Comparison of ENCODE assay signal across 8 mouse cellular contexts in the genomic region with DNA sequence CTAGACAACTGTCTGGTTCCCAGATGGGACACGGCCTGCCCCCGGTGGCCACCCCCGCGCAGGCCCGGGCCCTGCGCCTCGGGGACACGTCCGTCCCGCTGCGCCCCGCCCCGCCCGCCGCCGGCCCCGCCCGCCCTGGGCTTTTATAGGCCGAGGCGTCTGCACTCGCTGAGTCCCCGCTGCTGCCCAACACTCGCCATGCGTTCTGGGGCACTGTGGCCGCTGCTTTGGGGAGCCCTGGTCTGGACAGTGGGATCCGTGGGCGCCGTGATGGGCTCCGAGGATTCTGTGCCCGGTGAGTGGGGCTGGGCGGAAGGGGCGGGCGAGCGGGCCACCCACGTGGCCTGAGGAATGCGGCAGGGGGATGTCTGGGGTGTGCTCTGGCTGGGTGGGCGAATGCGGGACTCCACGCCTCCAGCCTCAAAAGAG. TPM values are rescaled to one million over a fixed set of nuclear protein-coding genes. Genes with fewer than 3 reads are reported as not detected.
DNase-seq lines count a peak whose midpoint lies in the region; ATAC-seq and TF ChIP-seq lines count a peak whose summit lies in the region.

A gene (plus strand): TSS at position 170 of the 429 bp plus-strand sequence.

- TF ChIP-seq POLR2A in testis, adult 2 months (IDR thresholded peaks at IDR 0.05; ENCODE audit: control insufficient read depth, low read depth, low read length): no peak

- H3K9me3 ChIP-seq in forebrain, embryonic 14.5 days (replicated peaks; ENCODE audit: control insufficient read depth, low read length): no peaks in the 10 kb centered on the region
- H3K9me3 ChIP-seq in midbrain, embryonic 15.5 days: no peaks in the 10 kb centered on the region

- peak within 1 kb of the TSS; percentile 17; the same call in 1 of the 2 replicates for H3K9ac ChIP-seq in forebrain, embryonic 14.5 days (ENCODE audit: low read length)
- no peak within 1 kb of the TSS for H3K9ac ChIP-seq in midbrain, embryonic 15.5 days

- no peaks in the 10 kb centered on the region for H3K36me3 ChIP-seq in testis, adult 2 months (ENCODE audit: control insufficient read depth, insufficient read depth, low read length)
- H3K36me3 ChIP-seq in forebrain, embryonic 14.5 days (ENCODE audit: control insufficient read depth, insufficient read depth, low read length): no peaks in the 10 kb centered on the region
- H3K36me3 ChIP-seq in midbrain, embryonic 15.5 days (replicated peaks): no peaks in the 10 kb centered on the region

- DNase-seq in testis, postnatal 14 days (ENCODE audit: low spot score): no peak
- no peak for DNase-seq in forebrain, embryonic 14.5 days (ENCODE audit: low spot score)
- peak; percentile 65 to 74 for DNase-seq in kidney, postnatal 4 days
- DNase-seq in layer of hippocampus, postnatal 25 days (ENCODE audit: extremely low spot score in 1 of 2, low spot score in 1 of 2): no peak
- DNase-seq in cerebellum, adult 9-10 months: no peak
- DNase-seq in layer of hippocampus, adult 2 months (ENCODE audit: low spot score in 2 of 2): no peak

- H3K4me2 ChIP-seq in forebrain, embryonic 14.5 days (ENCODE audit: low read length): peak within 1 kb of the TSS; percentile 44
- peak within 1 kb of the TSS; percentile 39 for H3K4me2 ChIP-seq in midbrain, embryonic 15.5 days

- no peaks in the 10 kb centered on the region for H3K27me3 ChIP-seq in testis, adult 2 months (ENCODE audit: control insufficient read depth, insufficient read depth, low read length)
- H3K27me3 ChIP-seq in forebrain, embryonic 14.5 days (replicated peaks; ENCODE audit: control insufficient read depth, insufficient read depth, low read length): peaks cover 37% of the 10 kb centered on the region
- H3K27me3 ChIP-seq in midbrain, embryonic 15.5 days (replicated peaks): peaks cover 41% of the 10 kb centered on the region

- TF ChIP-seq CTCF in testis, adult 2 months (IDR thresholded peaks at IDR 0.05; ENCODE audit: control insufficient read depth, insufficient read depth, insufficient replicate concordance, low read depth, low read length): no peak
- TF ChIP-seq CTCF in layer of hippocampus, adult 2 months (conservative IDR thresholded peaks at IDR 0.05): no peak

- no peak for ATAC-seq in forebrain, embryonic 14.5 days
- ATAC-seq in midbrain, embryonic 15.5 days (replicated peaks): no peak

- peak within 1 kb of the TSS; percentile 59 for H3K4me3 ChIP-seq in testis, adult 2 months (ENCODE audit: control insufficient read depth, low read depth, low read length)
- 0 out of 2 replicates have a peak within 1 kb of the TSS, but pooled peaks have one; percentile 1 for H3K4me3 ChIP-seq in forebrain, embryonic 14.5 days (ENCODE audit: low read depth, low read length)
- peak within 1 kb of the TSS; percentile 4; the same call in 1 of the 2 replicates for H3K4me3 ChIP-seq in midbrain, embryonic 15.5 days
- no peak within 1 kb of the TSS; the same call in 1 of the 2 replicates for H3K4me3 ChIP-seq in layer of hippocampus, adult 2 months

- H3K4me1 ChIP-seq in testis, adult 2 months (ENCODE audit: control insufficient read depth, insufficient read depth, low read length): peaks cover 35% of the 10 kb centered on the region
- peaks cover 9% of the 10 kb centered on the region for H3K4me1 ChIP-seq in forebrain, embryonic 14.5 days (ENCODE audit: control insufficient read depth, insufficient read depth, low read length)
- peaks cover 20% of the 10 kb centered on the region for H3K4me1 ChIP-seq in midbrain, embryonic 15.5 days

- H3K27ac ChIP-seq in testis, adult 2 months (ENCODE audit: control insufficient read depth, insufficient read depth, low read depth, low read length): no peak within 1 kb of the TSS
- no peak within 1 kb of the TSS for H3K27ac ChIP-seq in forebrain, embryonic 14.5 days (ENCODE audit: low read depth, low read length)
- no peak within 1 kb of the TSS for H3K27ac ChIP-seq in midbrain, embryonic 15.5 days
- H3K27ac ChIP-seq in layer of hippocampus, adult 2 months: no peak within 1 kb of the TSS

- WGBS in forebrain, embryonic 14.5 days: 3% methylated on average over 39 of the region's 39 CpGs
- 2% methylated on average over 39 of the region's 39 CpGs for WGBS in midbrain, embryonic 15.5 days

RNA-seq across cellular contexts. Expression of the gene that starts here (rescaled TPM):
- polyA plus RNA-seq in testis, adult 2 months (2012; rRNA removed): 13.8 and 16.1 TPM in 2 replicates
- 0.58 and 0.96 TPM in 2 replicates for polyA plus RNA-seq in forebrain, embryonic 14.5 days (2014; fragmentation: Nextera tagmentation; extraction: Ambion mirVana)
- polyA plus RNA-seq in midbrain, embryonic 15.5 days (2015; fragmentation: Nextera tagmentation; extraction: Ambion mirVana): 1.9 and 2.0 TPM in 2 replicates
- total RNA-seq in layer of hippocampus, postnatal 25 days (2021): 1 to 10 TPM; 1.2 to 2.1 TPM
- 1 to 10 TPM; 2.5 to 2.7 TPM for total RNA-seq in layer of hippocampus, adult 2 months (2021)

Comparison
In these comparisons a context has a peak if more than half of its experiments do, and no peak if none do; other contexts are left out.
1. DNase-seq: peak in kidney, postnatal 4 days (2 of 2); none in testis, postnatal 14 days (single experiment), forebrain, embryonic 14.5 days (single experiment), layer of hippocampus, postnatal 25 days (0 of 2), cerebellum, adult 9-10 months (single experiment) and layer of hippocampus, adult 2 months (0 of 2).